Mouse (Mus musculus) liver, embryonic 14.5 days (tissue): ENCODE measurements around the gene Rdm1.

Experiments used
- CTCF ChIP-seq: IDR thresholded peaks from 2 replicates; pipeline ENCODE4 v1.5.1; 2016; ENCODE audit warnings: antibody characterized with exemption, low read depth, control low read depth
- EP300 ChIP-seq: IDR thresholded peaks from 2 replicates; pipeline ENCODE4 v1.6.1; 2016; ENCODE audit warnings: antibody characterized with exemption, low read depth

GRCm38 (mm10) chr11:101663229-101664027 lies 36.4 kb downstream of the Rdm1 start:
- TF ChIP-seq CTCF: no peak
- no peak for TF ChIP-seq EP300
